Mouse (Mus musculus) lung, postnatal 0 days (tissue): ENCODE results near the gene Spsb2. TPM values are rescaled to one million over a fixed set of nuclear protein-coding genes. Genes with fewer than 3 reads are reported as not detected.

Experiments
- ATAC-seq: fragments of 200-750 bp; cut with Nextera tagmentation; 2 replicates; pipeline ENCODE4 v1.8.0; 2017; ENCODE audit warnings: moderate library complexity
- DNase-seq: peaks from one replicate; pipeline ENCODE4 v3.0.0-alpha.2; 2016; ENCODE audit warnings: low spot score
- H3K27ac ChIP-seq: fragments of 300-500 bp; sonication (generic); 2 replicates; pipeline ENCODE4 v1.5.1; 2014; ENCODE audit warnings: antibody characterized with exemption, mild to moderate bottlenecking, low read length, mixed read lengths
- H3K27me3 ChIP-seq: fragments of 300-500 bp; sonication (generic); replicated peaks from 2 replicates; pipeline ENCODE4 v1.6.1; 2014; ENCODE audit warnings: low read length, mixed read lengths; ENCODE audit not compliant: insufficient read depth
- H3K36me3 ChIP-seq: fragments of 300-500 bp; sonication (generic); 2 replicates; pipeline ENCODE4 v1.6.1; 2014; ENCODE audit warnings: low read length, mixed read lengths; ENCODE audit not compliant: insufficient read depth
- H3K4me1 ChIP-seq: fragments of 300-500 bp; sonication (generic); 2 replicates; pipeline ENCODE4 v1.6.1; 2014; ENCODE audit warnings: antibody characterized with exemption, low read depth, low read length, mixed read lengths; ENCODE audit not compliant: insufficient read depth
- H3K4me2 ChIP-seq: fragments of 300-500 bp; sonication (generic); replicated peaks from 2 replicates; pipeline ENCODE4 v1.6.1; 2014; ENCODE audit warnings: low read depth, mild to moderate bottlenecking, low read length, moderate library complexity, mixed read lengths
- H3K4me3 ChIP-seq: fragments of 300-500 bp; sonication (generic); 2 replicates; pipeline ENCODE4 v1.5.1; 2014; ENCODE audit warnings: low read depth, low read length
- H3K9ac ChIP-seq: fragments of 300-500 bp; sonication (generic); replicated peaks from 2 replicates; pipeline ENCODE4 v1.6.1; 2014; ENCODE audit warnings: low read depth, mild to moderate bottlenecking
- H3K9me3 ChIP-seq: fragments of 300-500 bp; sonication (generic); 2 replicates; pipeline ENCODE4 v1.6.1; 2016; ENCODE audit warnings: low read length, mixed read lengths
- CTCF ChIP-seq: IDR thresholded peaks from 2 replicates; pipeline ENCODE4 v1.5.1; 2016; ENCODE audit warnings: antibody characterized with exemption, mild to moderate bottlenecking
- EP300 ChIP-seq: IDR thresholded peaks from 2 replicates; pipeline ENCODE4 v1.6.1; 2016; ENCODE audit warnings: antibody characterized with exemption, mild to moderate bottlenecking, control low read depth
- WGBS: fragments of 180-500 bp; shearing (Covaris S2); extraction: QIAGEN DNeasy Blood & Tissue Kit; methylation state at CpG from one replicate; pipeline ENCODE4 v1.1.7; 2014; 5-methylcytosine and 5-hydroxymethylcytosine counted together
- polyA plus RNA-seq: library from polyadenylated mRNA; unstranded; fragments of >200 nt; fragmentation: Nextera tagmentation; extraction: Ambion mirVana; gene quantifications from 2 replicates; pipeline ENCODE4 v1.2.1, GENCODE M21; 2015

The Spsb2 gene
- polyA plus RNA-seq, 1 experiment from 2014 or later = 33.7 TPM

DNA sequence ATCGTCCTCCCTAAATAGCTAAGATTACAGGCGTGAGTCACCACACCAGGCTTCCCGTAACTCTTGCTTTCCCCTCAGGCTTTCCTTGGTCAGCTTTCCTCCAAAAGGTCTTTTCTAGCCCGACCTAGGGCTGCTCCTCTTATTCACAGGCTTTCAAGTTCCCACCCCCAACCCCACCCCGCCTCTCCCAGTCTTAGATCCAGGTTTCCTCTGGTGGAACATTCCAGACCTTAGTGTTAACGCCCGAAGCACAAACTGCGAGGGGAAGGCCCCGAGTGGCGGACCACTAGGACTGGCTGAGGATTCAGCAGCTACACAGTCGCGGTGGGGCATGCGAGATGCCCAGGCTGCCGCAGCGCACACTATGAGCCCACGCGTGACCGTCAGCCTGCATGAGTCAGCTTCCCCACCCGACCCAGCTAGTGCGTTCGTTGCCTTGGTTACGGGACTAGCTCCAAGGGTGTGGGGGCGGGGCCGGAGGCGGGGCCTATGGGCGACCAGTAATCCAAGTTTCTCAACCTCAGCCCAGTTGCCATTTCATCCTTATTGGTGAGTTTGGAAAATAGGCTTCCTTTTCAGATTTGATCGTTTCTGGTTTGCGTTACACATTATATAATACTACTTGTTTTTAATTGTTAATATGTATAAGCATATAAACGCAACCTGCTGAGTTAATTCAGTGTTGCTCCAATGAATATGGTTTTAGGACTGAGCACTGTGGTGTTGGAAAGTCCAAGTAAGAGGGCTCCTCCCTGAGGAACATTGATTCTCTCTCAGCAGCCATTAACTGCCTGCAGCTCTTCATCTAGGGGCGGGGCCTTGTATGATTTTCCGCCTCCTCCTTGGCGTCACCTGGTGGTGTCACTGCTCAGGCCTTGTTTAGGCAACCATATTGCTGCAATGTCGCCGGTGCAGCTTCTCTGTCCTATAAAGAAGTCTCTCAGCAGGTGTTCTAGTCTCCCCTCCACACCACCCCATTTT, 2.8 kb upstream of the Spsb2 start:
- ATAC-seq (peak; percentile 85), DNase-seq (peak; percentile 98)
- Histone ChIP-seq H3K36me3 (no peaks in the 10 kb centered on the region), H3K27ac (peak overlapping the region; percentile 94), H3K9me3 (no peaks in the 10 kb centered on the region), H3K9ac (peak overlapping the region; percentile 39; the same call in 1 of the 2 replicates), H3K4me2 (peak overlapping the region; percentile 65), H3K4me3 (peak overlapping the region; percentile 43), H3K27me3 (no peaks in the 10 kb centered on the region), H3K4me1 (peaks cover 11% of the 10 kb centered on the region)
- WGBS = 1% methylated on average over 34 of the region's 34 CpGs
- TF ChIP-seq CTCF (peak; percentile 60), EP300 (0 out of 2 replicates have a peak, but pooled peaks have one; percentile 4)

- Histone ChIP-seq H3K4me3 (no peak overlapping the region), H3K9me3 (no peaks in the 10 kb centered on the region), H3K27me3 (no peaks in the 10 kb centered on the region), H3K4me1 (peaks cover 11% of the 10 kb centered on the region), H3K4me2 (peak overlapping the region; percentile 65), H3K27ac (peak overlapping the region; percentile 94), H3K9ac (0 out of 2 replicates have a peak overlapping the region, but pooled peaks have one; percentile 3), H3K36me3 (no peaks in the 10 kb centered on the region)
- WGBS = 78% methylated on average over 7 of the region's 7 CpGs
- ATAC-seq (no peak), DNase-seq (no peak)
- no peak for TF ChIP-seq CTCF
- TF ChIP-seq EP300 = no peak
Measured at GRCm38 (mm10) chr6:124806446-124807140, 1.9 kb upstream of the Spsb2 start.

DNA sequence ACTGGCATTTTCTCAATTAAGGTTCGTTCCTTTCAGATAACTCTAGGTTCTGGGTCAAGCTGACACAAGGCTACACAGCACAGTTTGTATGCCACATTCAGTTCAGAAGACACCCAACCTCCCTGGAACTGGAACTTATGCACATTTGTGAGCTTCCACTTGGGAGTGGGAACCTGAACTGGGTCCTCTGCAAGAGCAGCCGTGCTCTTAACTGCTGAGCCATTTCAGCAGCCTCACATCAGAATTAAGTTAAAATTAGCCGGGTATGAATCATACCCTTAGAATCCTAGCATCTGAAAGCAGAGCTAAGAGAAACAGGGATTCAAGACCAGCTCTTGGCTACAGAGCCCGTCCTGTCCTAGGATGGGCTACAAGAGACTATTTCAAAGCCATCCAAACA, 1.1 kb upstream of the Spsb2 start:
- 75% methylated on average over 4 of the region's 4 CpGs for WGBS
- H3K4me2 ChIP-seq = no peak overlapping the region

DNA sequence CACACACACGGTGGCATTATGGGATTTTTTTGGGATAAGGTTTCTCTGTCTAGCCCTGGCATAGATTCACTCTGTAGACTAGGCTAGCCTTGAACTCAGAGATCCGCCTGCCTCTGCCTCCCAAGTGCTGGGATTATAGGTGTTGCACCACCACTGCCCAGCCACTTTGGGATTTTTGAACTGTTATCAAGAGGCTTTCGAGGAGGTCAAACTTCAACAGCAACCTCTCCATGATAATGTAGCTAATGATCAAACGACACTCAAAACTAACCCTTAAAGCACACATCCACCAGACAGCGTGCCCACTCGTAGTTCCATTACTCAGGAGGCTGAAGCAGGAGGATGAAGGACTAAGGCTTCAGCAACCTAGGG, 489 bp upstream of the Spsb2 start:
- H3K36me3 ChIP-seq = no peaks in the 10 kb centered on the region
- ATAC-seq = no peak
- no peak overlapping the region for H3K9ac ChIP-seq
- peak; percentile 46 for DNase-seq
- peaks cover 15% of the 10 kb centered on the region for H3K4me1 ChIP-seq
- no peaks in the 10 kb centered on the region for H3K9me3 ChIP-seq
- peak overlapping the region; percentile 97 for H3K4me2 ChIP-seq
- peak overlapping the region; percentile 97 for H3K27ac ChIP-seq
- TF ChIP-seq EP300 (no peak), CTCF (no peak)
- H3K27me3 ChIP-seq = no peaks in the 10 kb centered on the region
- H3K4me3 ChIP-seq = peak overlapping the region; percentile 77; the same call in 1 of the 2 replicates
- 45% methylated on average over 6 of the region's 6 CpGs for WGBS

More for the DNA sequence above, 1.1 kb upstream of the Spsb2 start:
- Histone ChIP-seq H3K9ac (no peak overlapping the region), H3K4me1 (peaks cover 11% of the 10 kb centered on the region), H3K4me3 (no peak overlapping the region), H3K36me3 (no peaks in the 10 kb centered on the region), H3K9me3 (no peaks in the 10 kb centered on the region), H3K27ac (no peak overlapping the region), H3K27me3 (no peaks in the 10 kb centered on the region)
- ATAC-seq (no peak), DNase-seq (no peak)
- TF ChIP-seq CTCF (no peak), EP300 (no peak)

DNA sequence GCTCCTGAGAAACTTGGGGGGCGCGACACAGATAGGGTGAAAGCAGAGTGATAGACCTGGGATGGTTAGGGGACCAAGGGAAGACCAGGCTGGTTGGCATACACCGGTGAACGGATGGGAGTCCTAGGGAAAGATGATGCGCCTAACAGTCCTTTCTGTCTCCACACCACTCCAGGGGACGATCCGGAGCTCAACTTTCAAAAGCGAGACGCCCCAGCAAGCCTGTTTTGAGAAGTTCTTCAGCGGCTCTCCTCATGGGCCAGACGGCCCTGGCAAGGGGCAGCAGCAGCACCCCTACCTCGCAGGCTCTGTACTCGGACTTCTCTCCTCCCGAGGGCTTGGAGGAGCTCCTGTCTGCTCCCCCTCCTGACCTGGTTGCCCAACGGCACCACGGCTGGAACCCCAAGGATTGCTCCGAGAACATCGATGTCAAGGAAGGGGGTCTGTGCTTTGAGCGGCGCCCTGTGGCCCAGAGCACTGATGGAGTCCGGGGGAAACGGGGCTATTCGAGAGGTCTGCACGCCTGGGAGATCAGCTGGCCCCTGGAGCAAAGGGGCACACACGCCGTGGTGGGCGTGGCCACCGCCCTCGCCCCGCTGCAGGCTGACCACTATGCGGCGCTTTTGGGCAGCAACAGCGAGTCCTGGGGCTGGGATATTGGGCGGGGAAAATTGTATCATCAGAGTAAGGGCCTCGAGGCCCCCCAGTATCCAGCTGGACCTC, 752 bp downstream of the Spsb2 start:
- no peak for TF ChIP-seq EP300
- TF ChIP-seq CTCF = peak; percentile 93
- Histone ChIP-seq H3K9me3 (no peaks in the 10 kb centered on the region), H3K4me3 (peak overlapping the region; percentile 77), H3K9ac (peak overlapping the region; percentile 76), H3K4me1 (peaks cover 16% of the 10 kb centered on the region), H3K36me3 (no peaks in the 10 kb centered on the region), H3K27me3 (no peaks in the 10 kb centered on the region), H3K27ac (peak overlapping the region; percentile 97), H3K4me2 (peak overlapping the region; percentile 97)
- under 1% methylated on average over 35 of the region's 35 CpGs for whole genome bisulfite sequencing
- peak; percentile 29 for ATAC-seq
- peak; percentile 92 for DNase-seq
